Mouse (Mus musculus) midbrain, embryonic 13.5 days (tissue): ENCODE measurements around the gene Gpr87. TPM values are rescaled to one million over a fixed set of nuclear protein-coding genes. Genes with fewer than 3 reads are reported as not detected.

Experiments used
- ATAC-seq: fragments of 200-750 bp; cut with Nextera tagmentation; 2 replicates; pipeline ENCODE4 v1.8.0; 2017; ENCODE audit warnings: mild to moderate bottlenecking, moderate TSS enrichment, moderate library complexity
- H3K27ac ChIP-seq: fragments of 300-500 bp; sonication (generic); 2 replicates; pipeline ENCODE4 v1.5.1; 2015; ENCODE audit warnings: inconsistent platforms, mild to moderate bottlenecking, moderate library complexity
- H3K27me3 ChIP-seq: fragments of 300-500 bp; sonication (generic); 2 replicates; pipeline ENCODE4 v1.6.1; 2015; ENCODE audit warnings: mild to moderate bottlenecking, inconsistent platforms
- H3K36me3 ChIP-seq: fragments of 300-500 bp; sonication (generic); 2 replicates; pipeline ENCODE4 v1.6.1; 2015; ENCODE audit warnings: mild to moderate bottlenecking, inconsistent platforms
- H3K4me1 ChIP-seq: fragments of 300-500 bp; sonication (generic); replicated peaks from 2 replicates; pipeline ENCODE4 v1.6.1; 2015; ENCODE audit warnings: inconsistent platforms
- H3K4me2 ChIP-seq: fragments of 300-500 bp; sonication (generic); replicated peaks from 2 replicates; pipeline ENCODE4 v1.6.1; 2015; ENCODE audit warnings: moderate library complexity, mild to moderate bottlenecking, inconsistent platforms
- H3K4me3 ChIP-seq: fragments of 300-500 bp; sonication (generic); replicated peaks from 2 replicates; pipeline ENCODE4 v1.5.1; 2015; ENCODE audit warnings: mild to moderate bottlenecking, inconsistent platforms
- H3K9ac ChIP-seq: fragments of 300-500 bp; sonication (generic); replicated peaks from 2 replicates; pipeline ENCODE4 v1.6.1; 2015; ENCODE audit warnings: mild to moderate bottlenecking, inconsistent platforms
- H3K9me3 ChIP-seq: fragments of 300-500 bp; sonication (generic); 2 replicates; pipeline ENCODE4 v1.6.1; 2016; ENCODE audit warnings: mild to moderate bottlenecking, inconsistent platforms
- WGBS: fragments of 180-500 bp; shearing (Covaris S2); methylation state at CpG from one replicate; pipeline ENCODE4 v1.1.7; 2015; 5-methylcytosine and 5-hydroxymethylcytosine counted together
- polyA plus RNA-seq: library from polyadenylated mRNA; unstranded; fragments of >200 nt; fragmentation: Nextera tagmentation; extraction: Ambion mirVana; gene quantifications from 2 replicates; pipeline ENCODE4 v1.2.1, GENCODE M21; 2015

The Gpr87 gene
- polyA plus RNA-seq, result 0.19 TPM in 1 of 2 replicates, not detected in the other

- Histone ChIP-seq H3K27ac (no peak within 1 kb of the TSS), H3K4me3 (no peak within 1 kb of the TSS), H3K4me2 (no peak within 1 kb of the TSS), H3K4me1 (no peaks in the 10 kb centered on the region), H3K36me3 (no peaks in the 10 kb centered on the region), H3K9ac (no peak within 1 kb of the TSS), H3K27me3 (no peaks in the 10 kb centered on the region), H3K9me3 (no peaks in the 10 kb centered on the region)
- 89% methylated on average over 7 of the region's 7 CpGs for WGBS
- ATAC-seq, result no peak
These were observed at the start of gene Gpr87 for GRCm38 (mm10) chr3:59194938-59195337. Gpr87 (minus strand) TSS chr3:59195104.

GRCm38 (mm10) chr3:59243384-59243783 is 48.5 kb upstream of the Gpr87 start:
- Histone ChIP-seq H3K27me3 (no peaks in the 10 kb centered on the region), H3K9me3 (no peaks in the 10 kb centered on the region), H3K36me3 (no peaks in the 10 kb centered on the region), H3K27ac (no peak overlapping the region), H3K4me2 (no peak overlapping the region), H3K4me1 (no peaks in the 10 kb centered on the region), H3K9ac (no peak overlapping the region), H3K4me3 (no peak overlapping the region)
- WGBS, result 89% methylated on average over 6 of the region's 6 CpGs
- ATAC-seq, result no peak

- 81% methylated on average over 5 of the region's 5 CpGs for WGBS
- ATAC-seq, result no peak
- no peaks in the 10 kb centered on the region for H3K36me3 ChIP-seq
- no peaks in the 10 kb centered on the region for H3K9me3 ChIP-seq
- H3K27ac ChIP-seq, result no peak overlapping the region
- no peak overlapping the region for H3K9ac ChIP-seq
- no peaks in the 10 kb centered on the region for H3K4me1 ChIP-seq
- no peaks in the 10 kb centered on the region for H3K27me3 ChIP-seq
- H3K4me3 ChIP-seq, result no peak overlapping the region
- no peak overlapping the region for H3K4me2 ChIP-seq
These were observed 40.0 kb upstream of the Gpr87 start for GRCm38 (mm10) chr3:59234878-59235277.

GRCm38 (mm10) chr3:59230912-59231311 is 36.0 kb upstream of the Gpr87 start:
- Histone ChIP-seq H3K4me3 (no peak overlapping the region), H3K9me3 (no peaks in the 10 kb centered on the region), H3K4me2 (no peak overlapping the region), H3K27me3 (no peaks in the 10 kb centered on the region), H3K27ac (no peak overlapping the region), H3K4me1 (no peaks in the 10 kb centered on the region), H3K36me3 (no peaks in the 10 kb centered on the region), H3K9ac (no peak overlapping the region)
- no peak for ATAC-seq
- 78% methylated on average over 3 of the region's 3 CpGs for WGBS

- Histone ChIP-seq H3K27me3 (no peaks in the 10 kb centered on the region), H3K4me2 (no peak overlapping the region), H3K4me3 (no peak overlapping the region), H3K27ac (no peak overlapping the region), H3K4me1 (no peaks in the 10 kb centered on the region), H3K36me3 (no peaks in the 10 kb centered on the region), H3K9me3 (no peaks in the 10 kb centered on the region), H3K9ac (no peak overlapping the region)
- 67% methylated on average over 10 of the region's 10 CpGs for WGBS
- ATAC-seq, result no peak
These were observed 34.0 kb upstream of the Gpr87 start for GRCm38 (mm10) chr3:59228730-59229551.

GRCm38 (mm10) chr3:59227696-59228095 is 32.8 kb upstream of the Gpr87 start:
- WGBS, result 97% methylated on average over 9 of the region's 9 CpGs
- Histone ChIP-seq H3K9ac (no peak overlapping the region), H3K9me3 (no peaks in the 10 kb centered on the region)

GRCm38 (mm10) chr3:59225411-59225810 is 30.5 kb upstream of the Gpr87 start:
- H3K36me3 ChIP-seq, result no peaks in the 10 kb centered on the region
- H3K9ac ChIP-seq, result no peak overlapping the region
- H3K4me1 ChIP-seq, result no peaks in the 10 kb centered on the region
- H3K27me3 ChIP-seq, result no peaks in the 10 kb centered on the region
- H3K4me3 ChIP-seq, result no peak overlapping the region
- H3K9me3 ChIP-seq, result no peaks in the 10 kb centered on the region
- no peak overlapping the region for H3K4me2 ChIP-seq
- ATAC-seq, result no peak
- no peak overlapping the region for H3K27ac ChIP-seq

More at GRCm38 (mm10) chr3:59227696-59228095, 32.8 kb upstream of the Gpr87 start:
- Histone ChIP-seq H3K4me1 (no peaks in the 10 kb centered on the region), H3K4me3 (no peak overlapping the region), H3K4me2 (no peak overlapping the region), H3K36me3 (no peaks in the 10 kb centered on the region), H3K27me3 (no peaks in the 10 kb centered on the region), H3K27ac (no peak overlapping the region)
- ATAC-seq, result no peak

- no peak overlapping the region for H3K9ac ChIP-seq
- no peaks in the 10 kb centered on the region for H3K27me3 ChIP-seq
- H3K4me3 ChIP-seq, result no peak overlapping the region
- H3K36me3 ChIP-seq, result no peaks in the 10 kb centered on the region
- H3K4me1 ChIP-seq, result no peaks in the 10 kb centered on the region
- H3K4me2 ChIP-seq, result no peak overlapping the region
- no peaks in the 10 kb centered on the region for H3K9me3 ChIP-seq
- 91% methylated on average over 2 of the region's 2 CpGs for whole genome bisulfite sequencing
- no peak overlapping the region for H3K27ac ChIP-seq
- no peak for ATAC-seq
These were observed 27.4 kb upstream of the Gpr87 start for GRCm38 (mm10) chr3:59222303-59222702.

GRCm38 (mm10) chr3:59219326-59219725 is 24.4 kb upstream of the Gpr87 start:
- Histone ChIP-seq H3K27ac (no peak overlapping the region), H3K4me1 (no peaks in the 10 kb centered on the region)
- WGBS, result 91% methylated on average over 2 of the region's 2 CpGs

GRCm38 (mm10) chr3:59217211-59217610 is 22.3 kb upstream of the Gpr87 start:
- Histone ChIP-seq H3K36me3 (no peaks in the 10 kb centered on the region), H3K4me1 (no peaks in the 10 kb centered on the region), H3K4me2 (no peak overlapping the region), H3K9ac (no peak overlapping the region), H3K27me3 (no peaks in the 10 kb centered on the region), H3K9me3 (no peaks in the 10 kb centered on the region), H3K27ac (no peak overlapping the region), H3K4me3 (no peak overlapping the region)
- 95% methylated on average over 10 of the region's 10 CpGs for WGBS
- no peak for ATAC-seq

More at GRCm38 (mm10) chr3:59219326-59219725, 24.4 kb upstream of the Gpr87 start:
- no peak overlapping the region for H3K4me3 ChIP-seq
- no peak for ATAC-seq
- H3K4me2 ChIP-seq, result no peak overlapping the region
- H3K27me3 ChIP-seq, result no peaks in the 10 kb centered on the region
- no peaks in the 10 kb centered on the region for H3K36me3 ChIP-seq
- H3K9ac ChIP-seq, result no peak overlapping the region
- H3K9me3 ChIP-seq, result no peaks in the 10 kb centered on the region

- ATAC-seq, result no peak
- no peak overlapping the region for H3K4me3 ChIP-seq
- no peaks in the 10 kb centered on the region for H3K36me3 ChIP-seq
- no peaks in the 10 kb centered on the region for H3K4me1 ChIP-seq
- H3K9me3 ChIP-seq, result no peaks in the 10 kb centered on the region
- H3K27me3 ChIP-seq, result no peaks in the 10 kb centered on the region
- no peak overlapping the region for H3K4me2 ChIP-seq
- no peak overlapping the region for H3K27ac ChIP-seq
- no peak overlapping the region for H3K9ac ChIP-seq
These were observed 17.5 kb upstream of the Gpr87 start for GRCm38 (mm10) chr3:59212404-59212803.

- no peaks in the 10 kb centered on the region for H3K9me3 ChIP-seq
- H3K27me3 ChIP-seq, result no peaks in the 10 kb centered on the region
- 92% methylated on average over 8 of the region's 8 CpGs for WGBS
- H3K9ac ChIP-seq, result no peak overlapping the region
- no peaks in the 10 kb centered on the region for H3K36me3 ChIP-seq
- no peak overlapping the region for H3K4me2 ChIP-seq
- ATAC-seq, result no peak
- no peak overlapping the region for H3K27ac ChIP-seq
- no peaks in the 10 kb centered on the region for H3K4me1 ChIP-seq
- no peak overlapping the region for H3K4me3 ChIP-seq
These were observed 16.9 kb upstream of the Gpr87 start for GRCm38 (mm10) chr3:59211784-59212183.

GRCm38 (mm10) chr3:59210727-59211126 is 15.8 kb upstream of the Gpr87 start, which contains the start of gene P2ry13:
P2ry13 (minus strand) TSS chr3:59210882.
- Histone ChIP-seq H3K9me3 (no peaks in the 10 kb centered on the region), H3K36me3 (no peaks in the 10 kb centered on the region), H3K9ac (no peak within 1 kb of the TSS), H3K27me3 (no peaks in the 10 kb centered on the region), H3K27ac (no peak within 1 kb of the TSS), H3K4me3 (no peak within 1 kb of the TSS), H3K4me1 (no peaks in the 10 kb centered on the region), H3K4me2 (no peak within 1 kb of the TSS)
- ATAC-seq, result no peak
- WGBS, result 92% methylated on average over 6 of the region's 6 CpGs
